Mouse (Mus musculus) kidney, embryonic 16.5 days (tissue): ENCODE results near the gene Pphln1. TPM values are rescaled to one million over a fixed set of nuclear protein-coding genes. Genes with fewer than 3 reads are reported as not detected.

Experiments
- ATAC-seq: fragments of 200-750 bp; cut with Nextera tagmentation; 2 replicates; pipeline ENCODE4 v1.8.0; 2017; ENCODE audit warnings: moderate TSS enrichment; ENCODE audit not compliant: low FRiP score, low TSS enrichment
- H3K27ac ChIP-seq: fragments of 300-500 bp; sonication (generic); 2 replicates; pipeline ENCODE4 v1.5.1; 2014; ENCODE audit warnings: low read length
- H3K27me3 ChIP-seq: fragments of 300-500 bp; sonication (generic); 2 replicates; pipeline ENCODE4 v1.6.1; 2014; ENCODE audit warnings: low read length, control low read depth, mixed read lengths; ENCODE audit not compliant: insufficient read depth
- H3K36me3 ChIP-seq: fragments of 300-500 bp; sonication (generic); 2 replicates; pipeline ENCODE4 v1.6.1; 2014; ENCODE audit warnings: low read length, control low read depth, mixed read lengths; ENCODE audit not compliant: insufficient read depth
- H3K4me1 ChIP-seq: fragments of 300-500 bp; sonication (generic); 2 replicates; pipeline ENCODE4 v1.6.1; 2014; ENCODE audit warnings: low read length, control low read depth, mixed read lengths; ENCODE audit not compliant: insufficient read depth
- H3K4me2 ChIP-seq: fragments of 300-500 bp; sonication (generic); replicated peaks from 2 replicates; pipeline ENCODE4 v1.6.1; 2014; ENCODE audit warnings: low read depth, low read length
- H3K4me3 ChIP-seq: fragments of 300-500 bp; sonication (generic); 2 replicates; pipeline ENCODE4 v1.5.1; 2014; ENCODE audit warnings: mild to moderate bottlenecking, low read length
- H3K9ac ChIP-seq: fragments of 300-500 bp; sonication (generic); replicated peaks from 2 replicates; pipeline ENCODE4 v1.6.1; 2014; ENCODE audit warnings: low read length
- H3K9me3 ChIP-seq: fragments of 300-500 bp; sonication (generic); 2 replicates; pipeline ENCODE4 v1.6.1; 2016; ENCODE audit warnings: low read length, control low read depth
- WGBS: fragments of 180-500 bp; shearing (Covaris S2); extraction: QIAGEN DNeasy Blood & Tissue Kit; methylation state at CpG from one replicate; pipeline ENCODE4 v1.1.7; 2014; 5-methylcytosine and 5-hydroxymethylcytosine counted together
- polyA plus RNA-seq: library from polyadenylated mRNA; unstranded; fragments of >200 nt; fragmentation: Nextera tagmentation; extraction: Ambion mirVana; gene quantifications from 2 replicates; pipeline ENCODE4 v1.2.1, GENCODE M21; 2015

The Pphln1 gene
- polyA plus RNA-seq, 1 experiment from 2014 or later: 41.3 TPM

- 74% methylated on average over 5 of the region's 5 CpGs for WGBS
- H3K4me1 ChIP-seq: no peaks in the 10 kb centered on the region
- H3K9me3 ChIP-seq: no peaks in the 10 kb centered on the region
- no peak for ATAC-seq
- no peak overlapping the region for H3K9ac ChIP-seq
- no peak overlapping the region for H3K27ac ChIP-seq
- no peaks in the 10 kb centered on the region for H3K27me3 ChIP-seq
- peaks cover 14% of the 10 kb centered on the region for H3K36me3 ChIP-seq
- H3K4me2 ChIP-seq: no peak overlapping the region
- no peak overlapping the region for H3K4me3 ChIP-seq
These were observed 61.3 kb downstream of the Pphln1 start for GRCm38 (mm10) chr15:93459422-93459821.

- H3K4me2 ChIP-seq: no peak overlapping the region
- H3K4me3 ChIP-seq: no peak overlapping the region
- H3K36me3 ChIP-seq: peaks cover 26% of the 10 kb centered on the region
- H3K9me3 ChIP-seq: no peaks in the 10 kb centered on the region
- WGBS: 95% methylated on average over 23 of the region's 23 CpGs
- no peaks in the 10 kb centered on the region for H3K27me3 ChIP-seq
- no peak overlapping the region for H3K27ac ChIP-seq
- no peaks in the 10 kb centered on the region for H3K4me1 ChIP-seq
- no peak for ATAC-seq
- no peak overlapping the region for H3K9ac ChIP-seq
These were observed 62.9 kb downstream of the Pphln1 start for GRCm38 (mm10) chr15:93461066-93461465.

DNA sequence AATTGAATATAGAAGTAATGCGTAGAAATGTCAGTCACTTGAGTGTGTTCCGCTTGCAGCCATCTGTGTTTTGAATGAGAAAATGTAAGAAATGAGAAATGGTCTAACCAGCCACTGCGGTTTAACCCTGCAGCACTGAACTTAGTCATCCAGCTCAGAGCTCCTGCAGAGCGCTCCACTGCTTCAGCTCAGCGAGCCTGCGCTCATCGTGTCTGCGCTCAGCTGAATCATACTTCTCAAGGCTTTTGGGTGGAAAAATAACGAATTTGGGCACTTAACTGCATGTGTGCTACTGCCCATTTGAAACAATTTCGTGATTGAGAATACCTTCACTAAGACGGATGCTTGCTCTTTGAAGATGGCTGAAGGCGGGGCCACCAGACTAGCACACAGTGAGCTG, 73.5 kb downstream of the Pphln1 start:
- no peak for ATAC-seq
- WGBS: 63% methylated on average over 12 of the region's 12 CpGs

DNA sequence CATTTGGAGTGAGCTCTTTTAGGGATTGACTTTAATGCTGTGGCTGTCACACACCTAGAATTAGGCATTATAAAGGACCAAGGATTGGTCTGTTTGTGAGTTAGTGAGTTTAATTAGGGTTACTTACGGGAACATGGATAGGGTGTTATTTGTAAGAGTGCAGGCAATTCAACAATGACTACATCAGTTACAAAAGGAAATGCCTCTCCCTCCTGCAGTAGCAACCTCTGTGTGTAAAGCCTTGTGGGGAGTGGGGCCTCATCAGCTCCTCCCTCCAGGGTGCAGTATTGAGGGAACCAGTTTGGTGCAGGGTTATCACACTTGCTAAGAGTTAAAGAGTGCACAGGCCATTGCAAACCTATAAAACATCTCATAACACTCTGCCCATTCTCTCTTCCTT, 73.9 kb downstream of the Pphln1 start:
- H3K4me2 ChIP-seq: no peak overlapping the region
- H3K4me1 ChIP-seq: peaks cover 8% of the 10 kb centered on the region; the same call in 1 of the 2 replicates
- no peak overlapping the region for H3K9ac ChIP-seq
- 77% methylated on average over 1 of the region's 1 CpGs for WGBS
- H3K27ac ChIP-seq: no peak overlapping the region
- no peaks in the 10 kb centered on the region for H3K27me3 ChIP-seq
- no peak for ATAC-seq
- H3K9me3 ChIP-seq: no peaks in the 10 kb centered on the region
- no peak overlapping the region for H3K4me3 ChIP-seq
- no peaks in the 10 kb centered on the region; the same call in 1 of the 2 replicates for H3K36me3 ChIP-seq

More for the DNA sequence above, 73.5 kb downstream of the Pphln1 start:
- H3K4me3 ChIP-seq: no peak overlapping the region
- H3K4me1 ChIP-seq: peaks cover 8% of the 10 kb centered on the region; the same call in 1 of the 2 replicates
- no peak overlapping the region for H3K27ac ChIP-seq
- H3K9ac ChIP-seq: no peak overlapping the region
- H3K4me2 ChIP-seq: no peak overlapping the region
- H3K27me3 ChIP-seq: no peaks in the 10 kb centered on the region
- H3K36me3 ChIP-seq: no peaks in the 10 kb centered on the region; the same call in 1 of the 2 replicates
- H3K9me3 ChIP-seq: no peaks in the 10 kb centered on the region

- Histone ChIP-seq H3K9me3 (no peaks in the 10 kb centered on the region), H3K27me3 (no peaks in the 10 kb centered on the region), H3K4me3 (no peak overlapping the region), H3K27ac (no peak overlapping the region), H3K36me3 (no peaks in the 10 kb centered on the region; the same call in 1 of the 2 replicates), H3K4me1 (peaks cover 8% of the 10 kb centered on the region; the same call in 1 of the 2 replicates), H3K9ac (no peak overlapping the region), H3K4me2 (no peak overlapping the region)
- no peak for ATAC-seq
- 75% methylated on average over 3 of the region's 3 CpGs for WGBS
These were observed 76.1 kb downstream of the Pphln1 start for GRCm38 (mm10) chr15:93474277-93474676.

GRCm38 (mm10) chr15:93475688-93476087, 77.5 kb downstream of the Pphln1 start:
- no peak for ATAC-seq
- WGBS: 41% methylated on average over 8 of the region's 8 CpGs

GRCm38 (mm10) chr15:93477729-93478128, 79.6 kb downstream of the Pphln1 start:
- 86% methylated on average over 4 of the region's 4 CpGs for WGBS
- no peak for ATAC-seq

More at GRCm38 (mm10) chr15:93475688-93476087, 77.5 kb downstream of the Pphln1 start:
- Histone ChIP-seq H3K9me3 (no peaks in the 10 kb centered on the region), H3K4me3 (no peak overlapping the region), H3K4me2 (no peak overlapping the region), H3K4me1 (peaks cover 8% of the 10 kb centered on the region; the same call in 1 of the 2 replicates), H3K36me3 (no peaks in the 10 kb centered on the region; the same call in 1 of the 2 replicates), H3K27me3 (no peaks in the 10 kb centered on the region), H3K9ac (no peak overlapping the region), H3K27ac (no peak overlapping the region)

DNA sequence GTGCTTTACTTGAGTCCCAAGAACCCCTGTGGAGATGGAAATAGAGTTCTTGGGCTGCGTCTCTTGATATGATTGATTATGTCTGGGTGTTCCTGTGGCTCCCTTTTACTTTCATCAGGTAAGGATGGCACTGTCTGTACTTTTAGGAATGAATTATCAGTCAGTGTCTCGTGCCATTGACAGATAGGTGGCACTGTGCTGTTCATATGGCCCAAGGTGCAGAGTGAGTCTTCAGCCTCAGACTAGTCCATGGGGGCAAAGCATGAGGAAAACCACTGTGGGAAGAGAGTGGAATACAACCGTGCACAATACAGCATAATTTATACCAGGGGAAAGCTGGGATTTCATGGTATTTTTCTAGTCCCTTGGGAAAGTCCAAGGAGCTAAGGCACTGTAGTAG, 80.5 kb downstream of the Pphln1 start:
- Histone ChIP-seq H3K4me2 (no peak overlapping the region), H3K27me3 (no peaks in the 10 kb centered on the region), H3K9me3 (no peaks in the 10 kb centered on the region), H3K27ac (no peak overlapping the region), H3K9ac (no peak overlapping the region), H3K36me3 (no peaks in the 10 kb centered on the region), H3K4me3 (no peak overlapping the region), H3K4me1 (peaks cover 8% of the 10 kb centered on the region; the same call in 1 of the 2 replicates)
- ATAC-seq: no peak
- 78% methylated on average over 3 of the region's 3 CpGs for WGBS

More at GRCm38 (mm10) chr15:93477729-93478128, 79.6 kb downstream of the Pphln1 start:
- H3K36me3 ChIP-seq: no peaks in the 10 kb centered on the region
- peaks cover 8% of the 10 kb centered on the region; the same call in 1 of the 2 replicates for H3K4me1 ChIP-seq
- no peak overlapping the region for H3K4me3 ChIP-seq
- no peak overlapping the region for H3K9ac ChIP-seq
- H3K27ac ChIP-seq: no peak overlapping the region
- no peak overlapping the region for H3K4me2 ChIP-seq
- H3K9me3 ChIP-seq: no peaks in the 10 kb centered on the region
- H3K27me3 ChIP-seq: no peaks in the 10 kb centered on the region

DNA sequence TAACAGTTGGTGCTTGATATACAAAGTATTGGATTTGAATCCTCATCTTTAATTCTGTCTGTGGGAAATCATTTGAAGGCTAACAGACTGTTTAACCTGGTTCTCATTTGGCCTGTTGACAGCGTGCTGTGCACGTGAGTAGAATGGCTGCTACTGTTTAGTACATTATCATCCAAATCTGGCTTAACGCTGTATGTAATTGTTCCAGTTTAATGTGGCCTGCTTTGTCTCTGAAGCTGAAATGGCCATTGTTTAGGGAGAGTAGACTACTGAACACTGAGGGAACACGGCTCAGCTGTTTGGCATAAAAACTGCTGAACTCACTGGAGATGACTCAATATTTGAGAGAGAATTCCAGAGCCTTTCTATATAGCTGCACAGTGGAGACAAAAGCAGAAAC, 81.3 kb downstream of the Pphln1 start:
- Histone ChIP-seq H3K4me3 (no peak overlapping the region), H3K36me3 (no peaks in the 10 kb centered on the region), H3K27me3 (no peaks in the 10 kb centered on the region), H3K4me1 (peaks cover 8% of the 10 kb centered on the region; the same call in 1 of the 2 replicates), H3K4me2 (no peak overlapping the region), H3K9me3 (no peaks in the 10 kb centered on the region), H3K9ac (no peak overlapping the region), H3K27ac (no peak overlapping the region)
- WGBS: 75% methylated on average over 4 of the region's 4 CpGs
- ATAC-seq: no peak

GRCm38 (mm10) chr15:93481112-93481511, 83.0 kb downstream of the Pphln1 start:
- Histone ChIP-seq H3K9ac (no peak overlapping the region), H3K36me3 (no peaks in the 10 kb centered on the region), H3K4me2 (no peak overlapping the region), H3K9me3 (no peaks in the 10 kb centered on the region), H3K4me1 (peaks cover 15% of the 10 kb centered on the region), H3K27ac (no peak overlapping the region), H3K27me3 (no peaks in the 10 kb centered on the region), H3K4me3 (no peak overlapping the region)
- 85% methylated on average over 10 of the region's 10 CpGs for WGBS
- no peak for ATAC-seq
